Mouse (Mus musculus): ENCODE results near the gene Slc41a1. TPM values are rescaled to one million over a fixed set of nuclear protein-coding genes. Genes with fewer than 3 reads are reported as not detected.
"Not testable (repeated sequence)": the region's sequence is repeated elsewhere in the genome, so short reads cannot be mapped to it uniquely, and the experiment has no call there.

Slc41a1 gene
- polyA plus RNA-seq, 1 experiment from 2014 or later = 16.0 TPM

DNA sequence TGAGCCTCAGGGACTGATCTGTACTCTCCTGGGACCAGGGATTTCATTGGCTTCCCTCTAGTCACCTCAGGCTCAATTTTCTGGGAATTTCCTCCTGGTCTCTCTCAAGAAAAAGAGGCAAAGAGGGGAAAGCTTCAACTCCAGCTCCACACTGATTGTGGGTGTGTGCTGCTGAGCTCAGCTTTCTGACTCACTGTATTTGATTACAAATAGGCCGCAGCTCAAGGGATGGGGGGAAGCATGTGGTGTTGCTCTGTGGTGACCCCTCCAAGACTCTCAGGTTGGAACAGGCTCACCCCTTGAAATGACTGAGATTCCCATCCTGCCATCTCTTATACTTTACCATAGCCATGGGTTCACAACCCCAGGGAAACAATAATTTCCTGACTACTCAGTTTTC, 15.9 kb upstream of the Slc41a1 start:
- Histone ChIP-seq H3K9me3 (ENCODE audit: low read length) (no peaks in the 10 kb centered on the region), H3K27ac (ENCODE audit: low read length) (no peak overlapping the region), H3K4me1 (ENCODE audit: insufficient read depth, low read length) (0 out of 2 replicates have a peak, but pooled peaks cover 4% of the 10 kb centered on the region), H3K4me2 (replicated peaks; ENCODE audit: low read depth, low read length) (no peak overlapping the region), H3K9ac (replicated peaks; ENCODE audit: low read length) (no peak overlapping the region), H3K4me3 (ENCODE audit: low read length) (no peak overlapping the region), H3K36me3 (ENCODE audit: insufficient read depth, low read length) (no peaks in the 10 kb centered on the region), H3K27me3 (ENCODE audit: insufficient read depth, low read length) (no peaks in the 10 kb centered on the region)
- ATAC-seq (ENCODE audit: low FRiP score, low TSS enrichment) = no peak
- WGBS = 63% methylated on average over 1 of the region's 1 CpGs

DNA sequence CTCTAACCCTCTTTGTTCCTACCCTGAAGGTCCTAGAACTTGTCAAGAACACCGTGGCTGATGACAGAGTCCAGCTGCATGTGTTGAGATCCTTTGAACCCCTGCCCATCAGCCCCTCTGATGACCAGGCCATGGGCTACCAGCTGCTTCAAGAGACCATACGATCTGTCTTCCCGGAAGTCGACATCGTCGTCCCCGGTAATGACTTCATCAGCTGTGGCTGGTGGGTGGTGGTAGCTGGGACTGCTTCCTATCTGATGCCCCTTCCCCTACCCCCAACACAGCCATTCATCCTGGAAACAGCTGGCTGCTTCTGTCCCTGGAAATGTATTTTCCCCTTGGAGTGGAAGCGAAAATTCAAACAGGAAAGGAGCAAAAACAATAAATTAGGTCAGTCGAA, 15.3 kb upstream of the Slc41a1 start:
- Histone ChIP-seq H3K4me3 (ENCODE audit: low read length) (no peak overlapping the region), H3K27ac (ENCODE audit: low read length) (no peak overlapping the region), H3K9me3 (ENCODE audit: low read length) (no peaks in the 10 kb centered on the region), H3K4me1 (ENCODE audit: insufficient read depth, low read length) (0 out of 2 replicates have a peak, but pooled peaks cover 4% of the 10 kb centered on the region), H3K27me3 (ENCODE audit: insufficient read depth, low read length) (no peaks in the 10 kb centered on the region), H3K4me2 (replicated peaks; ENCODE audit: low read depth, low read length) (no peak overlapping the region), H3K36me3 (ENCODE audit: insufficient read depth, low read length) (no peaks in the 10 kb centered on the region), H3K9ac (replicated peaks; ENCODE audit: low read length) (no peak overlapping the region)
- no peak for ATAC-seq (ENCODE audit: low FRiP score, low TSS enrichment)
- WGBS = 31% methylated on average over 9 of the region's 9 CpGs

DNA sequence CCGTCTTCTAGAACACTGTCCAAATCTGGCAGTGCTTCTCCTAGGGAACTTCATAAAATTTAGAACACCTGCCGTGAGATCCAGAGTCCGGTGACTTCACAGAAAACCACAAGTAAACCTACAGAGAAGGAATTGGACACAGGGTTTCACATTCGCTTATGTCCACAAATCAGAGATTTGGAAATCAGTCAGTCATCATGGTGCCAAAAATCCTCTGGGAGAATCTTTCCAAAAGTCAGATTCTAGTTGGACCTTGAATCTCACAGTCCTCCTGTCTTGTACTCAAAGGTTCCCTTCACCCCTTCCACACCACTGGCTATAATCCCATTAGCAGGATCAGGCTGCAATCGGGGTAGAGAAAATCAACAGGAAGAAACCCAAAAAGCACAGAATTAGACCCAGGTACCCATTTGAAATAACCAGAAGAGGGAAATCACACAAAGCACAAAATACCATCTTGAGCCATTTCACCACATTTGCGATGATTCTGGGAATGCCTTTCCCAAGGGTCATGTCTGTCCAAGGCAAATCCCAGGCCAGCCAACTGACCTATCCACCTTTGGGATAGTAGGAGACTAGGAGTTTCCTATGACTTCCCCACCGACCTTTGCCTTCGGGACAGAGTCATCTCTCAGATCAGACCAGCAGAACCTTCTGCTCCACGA, 14.5 kb upstream of the Slc41a1 start:
- Histone ChIP-seq H3K27me3 (ENCODE audit: insufficient read depth, low read length) (no peaks in the 10 kb centered on the region), H3K4me3 (ENCODE audit: low read length) (no peak overlapping the region), H3K36me3 (ENCODE audit: insufficient read depth, low read length) (no peaks in the 10 kb centered on the region), H3K27ac (ENCODE audit: low read length) (no peak overlapping the region), H3K4me2 (replicated peaks; ENCODE audit: low read depth, low read length) (no peak overlapping the region), H3K9me3 (ENCODE audit: low read length) (no peaks in the 10 kb centered on the region), H3K4me1 (ENCODE audit: insufficient read depth, low read length) (0 out of 2 replicates have a peak, but pooled peaks cover 4% of the 10 kb centered on the region), H3K9ac (replicated peaks; ENCODE audit: low read length) (no peak overlapping the region)
- ATAC-seq (ENCODE audit: low FRiP score, low TSS enrichment) = no peak
- WGBS = 89% methylated on average over 9 of the region's 9 CpGs

DNA sequence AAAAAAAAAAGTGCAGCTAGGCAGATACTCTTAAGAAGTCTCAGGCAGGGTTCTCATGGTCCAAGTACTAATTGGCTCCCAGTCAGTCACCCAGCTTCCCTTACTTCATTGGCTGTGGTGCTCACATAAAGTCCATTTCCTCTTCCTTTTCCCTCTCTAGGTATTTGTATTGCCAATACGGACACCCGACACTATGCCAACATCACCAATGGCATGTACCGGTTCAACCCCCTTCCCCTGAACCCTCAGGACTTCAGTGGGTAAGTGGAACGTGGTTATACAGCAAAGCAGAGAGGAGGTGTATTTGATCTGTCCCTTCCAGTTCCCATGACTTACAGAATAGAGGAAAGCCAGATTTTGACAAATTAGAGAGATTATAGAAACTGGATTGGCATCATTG, 13.6 kb upstream of the Slc41a1 start:
- Histone ChIP-seq H3K4me3 (ENCODE audit: low read length) (no peak overlapping the region), H3K36me3 (ENCODE audit: insufficient read depth, low read length) (no peaks in the 10 kb centered on the region), H3K27me3 (ENCODE audit: insufficient read depth, low read length) (no peaks in the 10 kb centered on the region), H3K27ac (ENCODE audit: low read length) (no peak overlapping the region), H3K9me3 (ENCODE audit: low read length) (no peaks in the 10 kb centered on the region), H3K9ac (replicated peaks; ENCODE audit: low read length) (no peak overlapping the region), H3K4me1 (ENCODE audit: insufficient read depth, low read length) (0 out of 2 replicates have a peak, but pooled peaks cover 4% of the 10 kb centered on the region), H3K4me2 (replicated peaks; ENCODE audit: low read depth, low read length) (no peak overlapping the region)
- 89% methylated on average over 4 of the region's 4 CpGs for WGBS
- no peak for ATAC-seq (ENCODE audit: low FRiP score, low TSS enrichment)

DNA sequence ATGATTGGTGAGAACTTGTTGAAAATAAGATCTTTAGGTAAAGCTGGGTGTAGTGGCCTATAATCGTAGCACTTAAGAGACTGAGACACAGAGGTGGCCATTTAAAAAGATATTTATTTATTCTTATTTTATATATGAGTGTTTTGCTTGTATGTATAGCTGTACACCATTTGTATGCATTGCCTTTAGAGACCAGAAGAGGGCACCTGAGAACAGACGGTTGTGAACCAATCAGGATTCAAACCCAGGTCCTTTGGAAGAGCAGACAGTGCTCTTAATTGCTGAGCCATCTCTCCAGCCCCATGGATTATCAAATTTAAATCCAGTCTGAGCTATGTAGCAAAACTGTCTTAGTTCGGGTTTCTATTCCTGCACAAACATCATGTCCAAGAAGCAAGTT, 13.1 kb upstream of the Slc41a1 start:
- Histone ChIP-seq H3K27me3 (ENCODE audit: insufficient read depth, low read length) (no peaks in the 10 kb centered on the region), H3K4me2 (replicated peaks; ENCODE audit: low read depth, low read length) (no peak overlapping the region), H3K9me3 (ENCODE audit: low read length) (no peaks in the 10 kb centered on the region), H3K9ac (replicated peaks; ENCODE audit: low read length) (no peak overlapping the region), H3K4me1 (ENCODE audit: insufficient read depth, low read length) (0 out of 2 replicates have a peak, but pooled peaks cover 4% of the 10 kb centered on the region), H3K27ac (ENCODE audit: low read length) (no peak overlapping the region), H3K4me3 (ENCODE audit: low read length) (no peak overlapping the region), H3K36me3 (ENCODE audit: insufficient read depth, low read length) (no peaks in the 10 kb centered on the region)
- no peak for ATAC-seq (ENCODE audit: low FRiP score, low TSS enrichment)
- WGBS = 91% methylated on average over 3 of the region's 3 CpGs

DNA sequence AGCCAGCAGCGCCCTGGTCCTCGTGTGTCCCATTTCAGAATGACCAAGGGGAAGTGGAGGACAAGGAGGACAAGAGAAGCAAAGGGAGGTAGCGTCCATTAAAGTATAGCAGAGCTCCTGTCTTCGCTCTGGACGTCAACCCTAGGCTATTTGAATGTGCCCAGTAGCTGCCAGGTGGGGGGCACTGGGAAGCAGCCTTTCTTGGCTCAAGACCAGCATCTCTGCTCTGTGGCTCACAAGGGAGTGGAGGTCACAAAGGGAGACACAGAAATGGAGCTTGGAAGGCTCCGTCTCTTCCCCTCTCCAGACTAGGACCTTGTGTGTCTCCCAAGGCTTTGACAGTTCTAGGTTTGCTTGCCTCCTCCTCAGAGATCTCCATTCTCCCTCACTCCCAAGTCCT, 10.4 kb upstream of the Slc41a1 start:
- no peak overlapping the region for H3K4me2 ChIP-seq (replicated peaks; ENCODE audit: low read depth, low read length)
- no peak for ATAC-seq (ENCODE audit: low FRiP score, low TSS enrichment)
- H3K27ac ChIP-seq (ENCODE audit: low read length) = no peak overlapping the region
- no peak overlapping the region for H3K4me3 ChIP-seq (ENCODE audit: low read length)
- no peaks in the 10 kb centered on the region for H3K27me3 ChIP-seq (ENCODE audit: insufficient read depth, low read length)
- 0 out of 2 replicates have a peak, but pooled peaks cover 4% of the 10 kb centered on the region for H3K4me1 ChIP-seq (ENCODE audit: insufficient read depth, low read length)
- 80% methylated on average over 6 of the region's 6 CpGs for WGBS
- no peaks in the 10 kb centered on the region for H3K36me3 ChIP-seq (ENCODE audit: insufficient read depth, low read length)
- no peaks in the 10 kb centered on the region for H3K9me3 ChIP-seq (ENCODE audit: low read length)
- no peak overlapping the region for H3K9ac ChIP-seq (replicated peaks; ENCODE audit: low read length)

DNA sequence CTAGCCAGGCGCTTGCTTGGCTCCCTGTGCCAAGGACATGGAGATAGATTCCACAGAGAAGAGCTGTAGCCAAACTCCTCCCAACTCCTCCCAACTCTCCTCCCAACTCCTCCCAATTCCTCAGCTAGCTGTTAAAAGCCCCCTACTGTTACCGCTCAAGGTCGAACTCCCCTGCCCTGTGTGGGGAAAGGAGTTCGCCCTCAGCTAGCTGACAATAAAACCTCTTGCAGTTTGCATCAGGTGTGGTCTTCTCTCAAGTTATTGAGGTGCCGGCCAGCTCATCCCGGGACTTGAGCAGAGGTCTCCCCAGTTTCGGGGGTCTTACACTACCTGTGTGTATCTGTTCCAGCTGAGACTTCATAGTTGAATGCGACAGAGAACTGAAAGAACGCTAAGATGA, 6.9 kb upstream of the Slc41a1 start:
- H3K9ac ChIP-seq (replicated peaks; ENCODE audit: low read length); H3K27me3 ChIP-seq (ENCODE audit: insufficient read depth, low read length); H3K4me1 ChIP-seq (ENCODE audit: insufficient read depth, low read length); H3K4me3 ChIP-seq (ENCODE audit: low read length); H3K27ac ChIP-seq (ENCODE audit: low read length); H3K9me3 ChIP-seq (ENCODE audit: low read length); H3K4me2 ChIP-seq (replicated peaks; ENCODE audit: low read depth, low read length); H3K36me3 ChIP-seq (ENCODE audit: insufficient read depth, low read length); ATAC-seq (ENCODE audit: low FRiP score, low TSS enrichment): not testable (repeated sequence)
- WGBS = 79% methylated on average over 8 of the region's 9 CpGs

DNA sequence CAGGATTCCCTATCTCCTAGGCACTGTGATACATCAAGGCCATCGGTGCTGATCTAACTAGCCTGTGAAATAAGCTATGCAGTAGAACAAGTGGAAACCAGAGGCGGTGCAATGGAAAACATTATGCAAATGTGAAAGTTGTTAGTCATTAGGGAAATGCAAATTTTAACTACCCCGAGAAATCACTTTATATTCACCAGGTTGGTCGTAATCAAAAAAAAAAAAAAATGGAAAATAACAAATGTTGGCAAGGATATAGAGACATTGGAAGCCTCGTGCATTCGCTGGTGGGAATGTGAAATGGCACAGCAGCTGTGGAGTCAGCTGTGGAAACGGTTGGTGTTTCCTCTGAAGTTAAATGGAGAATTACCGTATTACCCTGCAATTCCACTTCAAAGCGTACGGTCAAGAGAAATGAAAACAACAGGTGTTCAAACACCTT, 6.4 kb upstream of the Slc41a1 start:
- Histone ChIP-seq H3K4me3 (ENCODE audit: low read length) (no peak overlapping the region), H3K36me3 (ENCODE audit: insufficient read depth, low read length) (no peaks in the 10 kb centered on the region), H3K4me2 (replicated peaks; ENCODE audit: low read depth, low read length) (no peak overlapping the region), H3K27ac (ENCODE audit: low read length) (no peak overlapping the region), H3K9me3 (ENCODE audit: low read length) (no peaks in the 10 kb centered on the region), H3K9ac (replicated peaks; ENCODE audit: low read length) (no peak overlapping the region), H3K27me3 (ENCODE audit: insufficient read depth, low read length) (no peaks in the 10 kb centered on the region), H3K4me1 (ENCODE audit: insufficient read depth, low read length) (no peaks in the 10 kb centered on the region)
- 75% methylated on average over 10 of the region's 10 CpGs for WGBS
- ATAC-seq (ENCODE audit: low FRiP score, low TSS enrichment) = no peak

DNA sequence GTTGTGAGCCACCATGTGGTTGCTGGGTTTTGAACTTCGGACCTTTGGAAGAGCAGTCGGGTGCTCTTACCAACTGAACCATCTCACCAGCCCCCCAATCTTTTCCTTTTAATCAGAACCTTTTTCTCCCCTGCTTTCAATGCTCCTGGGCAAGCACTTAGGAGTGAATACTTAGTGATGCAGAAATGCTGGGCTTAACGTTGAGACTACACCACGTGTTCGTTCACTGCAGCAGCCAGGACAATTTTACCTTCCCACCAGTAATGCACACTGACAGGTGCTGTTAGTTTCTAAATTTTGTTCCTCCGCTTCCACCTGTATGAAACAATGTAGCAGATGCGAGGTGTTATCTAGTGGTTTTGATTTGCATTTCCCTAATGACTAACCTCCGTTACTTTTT, 5.0 kb upstream of the Slc41a1 start:
- Histone ChIP-seq H3K27me3 (ENCODE audit: insufficient read depth, low read length) (no peaks in the 10 kb centered on the region), H3K4me3 (ENCODE audit: low read length) (no peak overlapping the region), H3K27ac (ENCODE audit: low read length) (no peak overlapping the region), H3K9ac (replicated peaks; ENCODE audit: low read length) (no peak overlapping the region), H3K4me2 (replicated peaks; ENCODE audit: low read depth, low read length) (no peak overlapping the region), H3K36me3 (ENCODE audit: insufficient read depth, low read length) (no peaks in the 10 kb centered on the region), H3K9me3 (ENCODE audit: low read length) (no peaks in the 10 kb centered on the region), H3K4me1 (ENCODE audit: insufficient read depth, low read length) (no peaks in the 10 kb centered on the region)
- ATAC-seq (ENCODE audit: low FRiP score, low TSS enrichment) = no peak
- 79% methylated on average over 8 of the region's 8 CpGs for WGBS

DNA sequence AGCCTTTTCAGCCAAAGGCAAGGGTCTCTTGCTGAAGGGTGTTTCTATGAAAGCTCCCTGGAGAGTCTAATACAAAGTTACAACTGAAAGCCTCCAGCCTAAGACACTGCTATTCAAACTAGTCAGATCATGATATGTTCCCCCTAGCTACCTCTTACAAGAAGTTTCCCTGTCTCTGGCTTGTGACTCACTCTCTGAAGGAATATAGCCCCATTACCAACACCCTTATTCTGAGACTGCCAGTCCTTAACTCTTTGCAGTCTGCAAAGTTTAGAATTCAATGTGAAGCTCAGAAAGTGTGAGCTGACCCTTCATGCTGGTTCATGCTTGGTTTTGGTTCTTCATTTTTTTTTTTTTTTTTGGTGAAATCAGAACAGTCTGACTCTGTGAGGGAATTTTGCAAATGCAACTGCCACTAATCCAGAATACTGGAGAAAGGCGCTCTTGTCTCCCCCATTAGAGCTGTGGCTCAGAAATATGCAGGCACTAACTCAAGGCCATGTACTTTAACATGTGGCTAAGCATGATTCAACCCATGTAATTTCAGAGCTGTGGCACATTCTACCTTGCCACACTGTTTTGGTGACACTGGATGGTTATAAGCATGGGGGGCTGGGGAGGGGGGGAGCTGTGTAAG, 4.3 kb upstream of the Slc41a1 start:
- Histone ChIP-seq H3K4me3 (ENCODE audit: low read length) (no peak overlapping the region), H3K9ac (replicated peaks; ENCODE audit: low read length) (no peak overlapping the region), H3K27me3 (ENCODE audit: insufficient read depth, low read length) (no peaks in the 10 kb centered on the region), H3K36me3 (ENCODE audit: insufficient read depth, low read length) (no peaks in the 10 kb centered on the region), H3K27ac (ENCODE audit: low read length) (no peak overlapping the region), H3K4me1 (ENCODE audit: insufficient read depth, low read length) (no peaks in the 10 kb centered on the region), H3K4me2 (replicated peaks; ENCODE audit: low read depth, low read length) (no peak overlapping the region), H3K9me3 (ENCODE audit: low read length) (no peaks in the 10 kb centered on the region)
- 93% methylated on average over 1 of the region's 1 CpGs for WGBS
- ATAC-seq (ENCODE audit: low FRiP score, low TSS enrichment) = no peak

All from kidney, embryonic 16.5 days (tissue).